ENCODE assay signal across 33 mouse cellular contexts in genomic region chr1:74318711-74319110, GRCm38 (mm10). TPM values are rescaled to one million over a fixed set of nuclear protein-coding genes. Genes with fewer than 3 reads are reported as not detected.
"Had no signal": no experiment of that assay in that cellular context is flagged by ENCODE, and none has a peak within 500 bp of the region (broad histone marks: within the 10 kb centered on the region; RNA-seq: fewer than 3 reads in every experiment).

No protein-coding gene starts in this region.

- H3K4me1 ChIP-seq: embryonic facial prominence, embryonic 12.5 days; embryonic facial prominence, embryonic 13.5 days; embryonic facial prominence, embryonic 15.5 days; forebrain, embryonic 10.5 days; forebrain, embryonic 12.5 days; forebrain, embryonic 13.5 days; forebrain, embryonic 15.5 days had no signal

- H3K9ac ChIP-seq: embryonic facial prominence, embryonic 12.5 days; embryonic facial prominence, embryonic 13.5 days; embryonic facial prominence, embryonic 15.5 days; forebrain, embryonic 12.5 days; forebrain, embryonic 13.5 days; forebrain, embryonic 15.5 days; forebrain, postnatal 0 days had no signal

- H3K27ac ChIP-seq: embryonic facial prominence, embryonic 10.5 days; embryonic facial prominence, embryonic 12.5 days; embryonic facial prominence, embryonic 13.5 days; embryonic facial prominence, embryonic 15.5 days; forebrain, embryonic 10.5 days; forebrain, embryonic 12.5 days; forebrain, embryonic 13.5 days; forebrain, embryonic 15.5 days; gastrocnemius, adult 2 months; heart, adult 2 months had no signal

- H3K4me3 ChIP-seq: embryonic facial prominence, embryonic 10.5 days; embryonic facial prominence, embryonic 12.5 days; embryonic facial prominence, embryonic 13.5 days; embryonic facial prominence, embryonic 15.5 days; erythroblast, embryonic 14.5 days; forebrain, embryonic 10.5 days; forebrain, embryonic 12.5 days; forebrain, embryonic 13.5 days; forebrain, embryonic 15.5 days; gastrocnemius, adult 2 months; heart, adult 2 months had no signal

- DNase-seq: cerebellum, adult 9-10 months; cerebellum, adult 9-11 months; cerebellum, postnatal 10 days; cerebellum, postnatal 14 days; cerebellum, postnatal 25 days; cerebellum, postnatal 36 days; embryo, embryonic 11 days; forebrain, postnatal 0 days; gastrocnemius, adult 2 months; gastrocnemius, postnatal 10 days; gastrocnemius, postnatal 14 days; gastrocnemius, postnatal 25 days; gastrocnemius, postnatal 36 days; heart, adult 11 months; heart, adult 18-20 months; heart, adult 2 months had no signal

- H3K27me3 ChIP-seq: embryonic facial prominence, embryonic 12.5 days; embryonic facial prominence, embryonic 13.5 days; embryonic facial prominence, embryonic 15.5 days; forebrain, embryonic 12.5 days; forebrain, embryonic 13.5 days; forebrain, embryonic 15.5 days had no signal

- H3K36me3 ChIP-seq: embryonic facial prominence, embryonic 10.5 days; embryonic facial prominence, embryonic 12.5 days; embryonic facial prominence, embryonic 13.5 days; embryonic facial prominence, embryonic 15.5 days; forebrain, embryonic 10.5 days; forebrain, embryonic 12.5 days; forebrain, embryonic 15.5 days had no signal

RNA-seq across cellular contexts. Expression of gene Gpbar1, which starts 40.4 kb away (rescaled TPM):
- total RNA-seq: common myeloid progenitor, adult 5-6 weeks; forebrain, postnatal 0 days; gastrocnemius, adult 18-20 months; gastrocnemius, adult 2 months; gastrocnemius, adult 8-10 months; gastrocnemius, postnatal 14 days; gastrocnemius, postnatal 25 days; gastrocnemius, postnatal 36 days; gastrocnemius, postnatal 4 days; granulocyte monocyte progenitor cell, adult 5-6 weeks; heart, adult 18-20 months; heart, adult 2 months; heart, adult 8-10 months had no signal
- polyA plus RNA-seq: cortical plate, adult 2 months; embryonic facial prominence, embryonic 12.5 days; embryonic facial prominence, embryonic 15.5 days; erythroblast, embryonic 14.5 days; forebrain, embryonic 11.5 days; forebrain, embryonic 13.5 days; forebrain, embryonic 15.5 days; forebrain, postnatal 0 days had no signal

RNA-seq across cellular contexts. Expression of gene Catip, which starts 43.2 kb away (rescaled TPM):
- total RNA-seq: common myeloid progenitor, adult 5-6 weeks; gastrocnemius, postnatal 25 days; granulocyte monocyte progenitor cell, adult 5-6 weeks had no signal
- polyA plus RNA-seq: erythroblast, embryonic 14.5 days had no signal
